Mouse (Mus musculus): ENCODE results near the gene Ndufv2.

Ndufv2 gene

GRCm38 (mm10) chr17:66101380-66102330 lies at the start of gene Ndufv2:
Gene Ndufv2 (minus strand): TSS chr17:66101559.
- DNase-seq (ENCODE audit: low spot score in 2 of 2): peak; percentile 94 to 95

DNA sequence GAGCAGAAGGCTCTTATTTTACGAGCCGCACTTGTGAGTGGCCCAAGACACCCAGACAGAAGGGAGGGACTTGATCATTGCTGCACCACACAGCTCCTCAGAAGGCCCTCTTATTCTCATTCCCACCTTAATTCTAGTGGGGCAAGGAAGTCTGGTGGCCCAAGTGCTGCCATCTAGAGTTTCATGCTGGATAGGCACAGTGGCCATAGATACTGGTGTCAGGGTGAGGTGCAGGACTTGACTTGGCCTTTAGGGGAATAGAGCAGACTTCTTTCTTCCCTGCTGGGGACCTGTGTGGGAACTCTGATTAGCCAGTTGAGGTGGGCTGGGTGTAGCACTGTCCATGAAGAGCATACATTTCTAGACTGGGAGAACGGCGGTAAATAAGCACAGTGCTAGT lies 29.9 kb upstream of the Ndufv2 start:
- no peak for DNase-seq (ENCODE audit: low spot score in 2 of 2)

- no peak for DNase-seq (ENCODE audit: low spot score in 2 of 2)
Measured at GRCm38 (mm10) chr17:66130371-66130770, 29.0 kb upstream of the Ndufv2 start.

GRCm38 (mm10) chr17:66125211-66125610 lies 23.9 kb upstream of the Ndufv2 start:
- no peak for DNase-seq (ENCODE audit: low spot score in 2 of 2)

GRCm38 (mm10) chr17:66123816-66124610 lies 22.7 kb upstream of the Ndufv2 start:
- DNase-seq (ENCODE audit: low spot score in 2 of 2): no peak

- peak; percentile 93 to 96 for DNase-seq (ENCODE audit: low spot score in 2 of 2)
Measured at GRCm38 (mm10) chr17:66123066-66123815, 21.9 kb upstream of the Ndufv2 start, which contains the start of gene Ddx11. Gene Ddx11 (plus strand): TSS chr17:66123520.

GRCm38 (mm10) chr17:66120701-66121100 lies 19.3 kb upstream of the Ndufv2 start:
- DNase-seq (ENCODE audit: low spot score in 2 of 2): no peak

- no peak for DNase-seq (ENCODE audit: low spot score in 2 of 2)
Measured at GRCm38 (mm10) chr17:66118991-66119390, 17.6 kb upstream of the Ndufv2 start.

- DNase-seq (ENCODE audit: low spot score in 2 of 2): no peak
Measured at GRCm38 (mm10) chr17:66112166-66112565, 10.8 kb upstream of the Ndufv2 start.

GRCm38 (mm10) chr17:66111402-66111959 lies 10.1 kb upstream of the Ndufv2 start, which contains the start of gene Washc1:
Gene Washc1 (plus strand): TSS chr17:66111545.
- peak; percentile 94 for DNase-seq (ENCODE audit: low spot score in 2 of 2)

DNA sequence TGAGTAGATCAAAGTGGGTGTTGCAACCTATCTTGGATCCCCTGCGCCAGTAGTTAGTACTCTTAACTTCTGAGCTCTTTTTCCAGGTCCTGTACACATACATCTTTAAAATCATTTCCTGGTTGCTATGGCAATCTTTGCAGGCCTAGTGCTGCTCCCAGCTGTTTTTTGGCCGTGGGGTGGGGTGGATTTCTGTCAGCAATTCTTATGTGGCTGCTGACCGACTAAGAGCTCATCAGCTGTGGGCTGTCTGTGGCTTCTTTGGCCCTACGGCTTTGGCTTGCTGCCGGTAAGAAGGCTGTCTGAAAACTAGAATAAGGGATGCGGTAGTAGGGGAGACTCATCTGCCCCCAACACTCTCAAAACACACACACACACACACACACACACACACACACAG lies 9.4 kb upstream of the Ndufv2 start:
- DNase-seq (ENCODE audit: low spot score in 2 of 2): no peak

- no peak for DNase-seq (ENCODE audit: low spot score in 2 of 2)
Measured at GRCm38 (mm10) chr17:66108198-66108597, 6.8 kb upstream of the Ndufv2 start.

DNA sequence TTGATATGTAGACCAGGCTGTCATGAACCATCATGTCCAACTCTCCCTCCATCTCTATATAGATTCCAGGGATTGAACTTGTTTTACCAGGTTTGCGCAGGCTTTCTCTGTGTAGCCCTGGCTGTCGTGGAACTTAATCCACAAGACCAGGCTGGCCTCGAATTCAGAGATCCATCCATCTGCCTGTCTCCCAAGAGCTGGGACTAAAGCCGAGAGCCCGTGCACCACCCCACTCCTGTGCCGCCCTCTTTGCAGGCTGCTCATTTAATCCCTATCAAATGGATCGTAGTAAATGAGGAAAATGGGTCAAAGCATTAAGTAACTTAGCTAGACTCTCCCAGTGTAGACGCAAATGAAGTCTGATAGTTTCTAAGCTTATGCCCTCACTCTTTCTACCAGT lies 6.1 kb upstream of the Ndufv2 start:
- DNase-seq (ENCODE audit: low spot score in 2 of 2): no peak

GRCm38 (mm10) chr17:66106601-66107267 lies 5.4 kb upstream of the Ndufv2 start:
- DNase-seq (ENCODE audit: low spot score in 2 of 2): peak in 1 of 2 experiments; percentile 70

- DNase-seq (ENCODE audit: low spot score in 2 of 2): no peak
Measured at GRCm38 (mm10) chr17:66104076-66104475, 2.7 kb upstream of the Ndufv2 start.

GRCm38 (mm10) chr17:66100566-66101379 lies 586 bp downstream of the Ndufv2 start:
- peak in 1 of 2 experiments; percentile 53 for DNase-seq (ENCODE audit: low spot score in 2 of 2)

DNA sequence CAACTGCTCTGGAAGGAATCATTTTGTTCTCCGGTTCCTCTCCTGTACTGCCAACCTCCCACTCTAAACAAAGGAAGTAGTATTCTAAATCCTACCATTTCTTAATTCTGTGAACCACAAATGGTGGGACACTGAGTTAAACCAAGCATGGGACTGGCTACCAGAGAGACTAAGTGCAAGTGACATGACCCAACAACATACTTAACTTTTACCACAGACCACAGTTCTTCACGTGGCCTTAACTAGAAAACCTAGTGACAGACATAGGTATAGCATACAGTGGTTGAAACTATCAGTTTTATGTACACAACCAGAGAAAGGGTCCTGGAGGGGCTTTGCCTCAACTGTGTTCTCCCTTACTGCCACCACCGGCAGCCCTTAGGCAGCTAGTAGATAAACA lies 8.7 kb downstream of the Ndufv2 start:
- DNase-seq (ENCODE audit: low spot score in 2 of 2): no peak

GRCm38 (mm10) chr17:66092065-66092464 lies 9.3 kb downstream of the Ndufv2 start:
- DNase-seq (ENCODE audit: low spot score in 2 of 2): no peak

DNA sequence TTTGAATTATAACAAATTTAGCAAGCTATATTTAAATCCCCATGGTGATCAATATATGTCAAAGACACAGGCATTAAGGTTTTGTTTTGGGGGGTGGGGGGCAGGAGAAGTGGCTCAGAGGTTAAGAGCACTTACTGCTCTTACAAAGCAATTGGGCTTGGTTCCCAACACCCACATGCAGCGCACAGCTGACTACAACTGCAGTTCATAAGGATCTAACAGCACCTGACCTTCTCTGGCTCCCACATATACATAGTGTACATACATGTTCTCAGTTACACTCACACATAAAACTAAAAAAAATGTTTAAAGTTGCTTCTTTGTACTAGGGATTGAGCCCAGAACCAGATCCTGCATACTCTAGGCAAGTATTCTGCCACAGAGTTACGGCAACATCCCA lies 10.0 kb downstream of the Ndufv2 start:
- no peak for DNase-seq (ENCODE audit: low spot score in 2 of 2)

DNA sequence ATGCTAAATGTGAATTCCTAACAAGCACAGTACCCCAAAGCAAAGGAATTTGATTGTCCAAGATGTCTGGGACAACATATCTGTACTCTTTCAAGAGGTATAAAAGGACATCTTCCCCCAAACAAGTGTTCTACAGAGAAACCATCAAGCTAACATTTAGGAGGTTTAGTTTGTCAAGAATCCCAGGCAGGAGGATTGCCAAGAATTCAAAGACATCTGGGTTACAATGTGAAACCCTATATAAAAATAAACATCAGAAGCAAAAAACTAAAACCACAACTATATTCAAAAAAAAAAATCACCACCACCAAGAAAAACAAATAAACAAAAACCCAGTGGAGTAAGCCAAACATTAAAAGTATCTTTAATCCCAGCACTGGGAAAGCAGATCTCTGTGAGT lies 11.1 kb downstream of the Ndufv2 start:
- no peak for DNase-seq (ENCODE audit: low spot score in 2 of 2)
